Mouse (Mus musculus) ES-E14 (cell line): ENCODE measurements at regions not wholly inside any gene's neighbourhood (a gene's known extent, or its start where the extent isn't known, plus 50 kb on each side); places are given as distances from the start of the nearest gene placed in this dataset.

Experiments
- HCFC1 ChIP-seq: IDR thresholded peaks from 2 replicates; pipeline ENCODE4 v1.6.1; 2012; ENCODE audit warnings: low read length, inconsistent platforms, borderline replicate concordance; ENCODE audit not compliant: insufficient read depth
- ZC3H11A ChIP-seq: IDR thresholded peaks from 2 replicates; pipeline ENCODE4 v1.6.1; 2012; ENCODE audit warnings: low read depth, mild to moderate bottlenecking, inconsistent platforms, low read length, borderline replicate concordance

- TF ChIP-seq HCFC1 (no peak), ZC3H11A (no peak)
Observed at GRCm38 (mm10) chr10:103832063-103832462, 310.7 kb upstream of the Gm21293 start.
